Mouse (Mus musculus) adipocyte (in vitro differentiated cells): Measurements from ENCODE around the gene Tle2.

Experiments used
- DNase-seq: peaks from one replicate; pipeline ENCODE4 v3.0.0-alpha.2; 2016; ENCODE audit warnings: low spot score

Tle2 gene

GRCm38 (mm10) chr10:81605666-81605973 lies 31.3 kb downstream of the Tle2 start:
- no peak for DNase-seq

GRCm38 (mm10) chr10:81605974-81606751 lies 31.8 kb downstream of the Tle2 start, which contains the start of gene BC025920:
TSS of gene BC025920 (plus strand) at chr10:81606270.
- peak; percentile 98 for DNase-seq

GRCm38 (mm10) chr10:81608308-81608707 lies 33.9 kb downstream of the Tle2 start:
- no peak for DNase-seq

GRCm38 (mm10) chr10:81612779-81613178 lies 38.4 kb downstream of the Tle2 start:
- DNase-seq: no peak

GRCm38 (mm10) chr10:81615486-81615885 lies 41.1 kb downstream of the Tle2 start:
- no peak for DNase-seq

GRCm38 (mm10) chr10:81619976-81620375 lies 45.6 kb downstream of the Tle2 start:
- DNase-seq: no peak

- no peak for DNase-seq
Measured at GRCm38 (mm10) chr10:81620786-81621185, 46.4 kb downstream of the Tle2 start.

GRCm38 (mm10) chr10:81623441-81623840 lies 49.1 kb downstream of the Tle2 start:
- DNase-seq: no peak

GRCm38 (mm10) chr10:81626101-81626993 lies 52.0 kb downstream of the Tle2 start:
- DNase-seq: peak; percentile 49

GRCm38 (mm10) chr10:81626994-81627835 lies 52.9 kb downstream of the Tle2 start, which contains the start of gene Sirt6:
TSS of gene Sirt6 (minus strand) at chr10:81627797.
- peak; percentile 94 for DNase-seq

GRCm38 (mm10) chr10:81627836-81628220 lies 53.5 kb downstream of the Tle2 start:
- DNase-seq: no peak

GRCm38 (mm10) chr10:81628390-81628789 lies 54.0 kb downstream of the Tle2 start, which contains the start of gene Ankrd24:
TSS of gene Ankrd24 (plus strand) at chr10:81628540.
- DNase-seq: no peak

GRCm38 (mm10) chr10:81633253-81634099 lies 59.1 kb downstream of the Tle2 start:
- no peak for DNase-seq

- DNase-seq: no peak
Measured at GRCm38 (mm10) chr10:81636338-81636737, 62.0 kb downstream of the Tle2 start.

- no peak for DNase-seq
Measured at GRCm38 (mm10) chr10:81638101-81638500, 63.7 kb downstream of the Tle2 start.
